Mouse (Mus musculus) megakaryocyte, embryonic 14.5 days (primary cell): ENCODE measurements around the gene Il17f.

Experiments
- FLI1 ChIP-seq: IDR thresholded peaks from 2 replicates; pipeline ENCODE4 v1.6.1; 2012; ENCODE audit warnings: low read length, inconsistent platforms, mixed read lengths
- GATA1 ChIP-seq: IDR thresholded peaks from 3 replicates; pipeline ENCODE4 v1.6.1; 2012; ENCODE audit warnings: mixed read lengths, low read length, inconsistent platforms, borderline replicate concordance

DNA sequence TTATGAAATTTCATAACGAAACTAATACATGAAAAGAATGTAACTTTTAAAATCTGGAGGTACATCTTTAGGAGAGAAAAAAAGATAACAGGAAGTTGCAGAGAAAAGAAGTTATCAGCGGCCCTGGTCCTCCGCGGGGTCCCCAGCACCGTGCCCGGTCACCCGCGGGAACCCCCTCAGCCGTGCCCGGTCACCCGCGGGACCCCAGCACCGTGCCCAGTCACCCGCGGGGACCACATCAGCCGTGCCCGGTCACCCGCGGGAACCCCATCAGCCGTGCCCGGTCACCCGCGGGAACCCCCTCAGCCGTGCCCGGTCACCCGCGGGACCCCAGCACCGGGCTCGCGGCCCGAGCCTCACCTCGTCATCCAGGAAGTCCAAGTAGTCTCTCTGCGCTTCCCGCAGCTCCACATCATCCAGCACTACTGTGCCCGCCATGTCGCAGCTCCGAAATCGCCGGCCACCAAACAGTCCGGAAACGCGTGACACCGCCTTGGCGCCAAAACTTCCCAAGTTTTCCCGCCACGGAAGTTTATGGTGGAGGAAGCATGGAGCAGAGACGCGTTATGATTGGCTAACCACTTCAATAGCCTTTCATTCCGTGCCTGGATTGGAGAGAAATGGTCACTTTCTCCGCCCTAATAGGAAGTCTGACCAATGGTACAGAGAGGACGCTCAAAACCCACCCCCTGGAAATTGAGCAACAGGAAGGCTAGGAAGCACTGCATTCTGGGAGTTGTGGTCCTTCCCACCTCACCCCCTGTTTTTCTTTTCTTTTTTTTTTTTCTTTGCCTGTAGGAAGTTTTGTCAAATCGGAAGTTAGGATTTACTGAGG, 29.6 kb upstream of the Il17f start, which contains the start of gene Mcm3:
- no peak for TF ChIP-seq GATA1
- TF ChIP-seq FLI1, result peak; percentile 100
